Mouse (Mus musculus) heart, postnatal 0 days (tissue): ENCODE results near the gene Rtp2.

ENCODE experiments used
- CTCF ChIP-seq: IDR thresholded peaks from 2 replicates; pipeline ENCODE4 v1.5.1; 2016; ENCODE audit warnings: antibody characterized with exemption, control low read depth, low read depth
- EP300 ChIP-seq: IDR thresholded peaks from 2 replicates; pipeline ENCODE4 v1.6.1; 2016; ENCODE audit warnings: antibody characterized with exemption, low read depth

DNA sequence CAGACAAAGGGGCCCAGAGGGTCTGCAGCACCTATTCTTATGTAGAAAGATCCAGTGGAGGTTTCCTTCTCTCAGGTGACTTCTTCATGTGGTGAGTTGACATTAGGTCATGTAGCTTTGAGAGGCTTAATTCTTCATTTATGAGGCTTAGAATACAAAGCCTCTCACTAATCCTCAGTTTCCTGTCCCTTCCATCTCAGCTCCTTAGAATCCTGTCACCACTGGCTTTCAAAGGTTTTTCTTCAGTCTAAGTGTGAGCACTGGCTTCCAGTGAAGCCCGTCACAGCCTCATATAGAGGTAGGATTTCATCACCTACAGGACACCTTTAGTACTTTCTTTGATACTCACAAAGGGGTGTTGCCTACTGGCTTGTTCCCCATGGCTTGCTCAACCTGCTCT is 9.3 kb downstream of the Rtp2 start:
- TF ChIP-seq EP300 (no peak), CTCF (no peak)
